ENCODE assay signal across 8 mouse cellular contexts in genomic region chr4:151165539-151165938, GRCm38 (mm10).
DNase-seq lines count a peak whose midpoint lies in the region; ATAC-seq and TF ChIP-seq lines count a peak whose summit lies in the region.
"Had no signal": no experiment of that assay in that cellular context is flagged by ENCODE, and none has a peak within 500 bp of the region (broad histone marks: within the 10 kb centered on the region; RNA-seq: fewer than 3 reads in every experiment).

No protein-coding gene starts in this region.

- no peak overlapping the region for H3K27ac ChIP-seq in kidney, adult 2 months (ENCODE audit: insufficient read depth, low read depth, low read length)
- H3K27ac ChIP-seq: liver, embryonic 14.5 days had no signal

- peak; percentile 86 for DNase-seq in NIH3T3 (ENCODE audit: low read depth)
- DNase-seq in adrenal gland, postnatal 25 days = peak; percentile 92
- DNase-seq in frontal cortex, postnatal 10 days (ENCODE audit: low spot score in 2 of 2) = peak; percentile 86 to 89
- DNase-seq in kidney, adult 2 months = peak; percentile 90
- peak; percentile 71 to 75 for DNase-seq in left cerebral cortex, postnatal 36 days (ENCODE audit: low spot score in 2 of 2)
- DNase-seq in retina, postnatal 1 day = peak; percentile 77

- H3K27me3 ChIP-seq in kidney, adult 2 months (replicated peaks; ENCODE audit: control insufficient read depth, insufficient read depth, low read length) = no peaks in the 10 kb centered on the region

- no peak for ATAC-seq in inflammation-experienced regulatory T-cells, adult 6 months

- TF ChIP-seq POLR2A in kidney, adult 2 months (IDR thresholded peaks at IDR 0.05; ENCODE audit: low read depth, low read length) = no peak

- 4% methylated on average over 10 of the region's 10 CpGs for WGBS in kidney, adult 2 months

- H3K36me3 ChIP-seq in kidney, adult 2 months (ENCODE audit: control insufficient read depth, insufficient read depth, low read length) = no peaks in the 10 kb centered on the region

- no peaks in the 10 kb centered on the region for H3K4me1 ChIP-seq in kidney, adult 2 months (ENCODE audit: control insufficient read depth, insufficient read depth, low read length)

- H3K4me3 ChIP-seq in kidney, adult 2 months (ENCODE audit: insufficient read depth, low read depth, low read length) = no peak overlapping the region

- no peak for TF ChIP-seq CTCF in kidney, adult 2 months (conservative IDR thresholded peaks at IDR 0.05; ENCODE audit: insufficient read depth, insufficient read length, low read depth, low read length)

- intact Hi-C loops in left cerebral cortex, postnatal 36 days (cut with DNase I) = no loop called here
